Mouse (Mus musculus) cortical plate, adult 2 months (tissue): Measurements from ENCODE around the gene Ece1. TPM values are rescaled to one million over a fixed set of nuclear protein-coding genes. Genes with fewer than 3 reads are reported as not detected.

Experiments used
- H3K27ac ChIP-seq: fragments of 200-500 bp; 2 replicates; pipeline ENCODE4 v1.5.1; 2012; ENCODE audit warnings: low read length, control low read depth, inconsistent platforms; ENCODE audit not compliant: insufficient read depth
- H3K4me1 ChIP-seq: fragments of 200-500 bp; 2 replicates; pipeline ENCODE4 v1.6.1; 2011; ENCODE audit warnings: low read length; ENCODE audit not compliant: control insufficient read depth, insufficient read depth
- H3K4me3 ChIP-seq: fragments of 200-500 bp; 2 replicates; pipeline ENCODE4 v1.5.1; 2011; ENCODE audit warnings: mild to moderate bottlenecking, low read length, control low read depth; ENCODE audit not compliant: insufficient read depth
- CTCF ChIP-seq: fragments of 200-500 bp; IDR thresholded peaks from 2 replicates; pipeline ENCODE4 v1.5.1; 2011; ENCODE audit warnings: mild to moderate bottlenecking, control low read depth, low read length; ENCODE audit not compliant: insufficient read depth; ENCODE audit errors: extremely low read depth
- POLR2A ChIP-seq: fragments of 200-500 bp; IDR thresholded peaks from 2 replicates; pipeline ENCODE4 v1.6.1; 2011; ENCODE audit warnings: mild to moderate bottlenecking, low read length, control low read depth; ENCODE audit not compliant: insufficient read depth; ENCODE audit errors: extremely low read depth
- polyA plus RNA-seq: library from polyadenylated mRNA; depleted of rRNA; stranded (reverse); fragments of >200 nt; gene quantifications from 2 replicates; pipeline ENCODE4 v1.2.3, GENCODE M21; 2012

The Ece1 gene
- polyA plus RNA-seq, 1 experiment: 29.8 TPM

DNA sequence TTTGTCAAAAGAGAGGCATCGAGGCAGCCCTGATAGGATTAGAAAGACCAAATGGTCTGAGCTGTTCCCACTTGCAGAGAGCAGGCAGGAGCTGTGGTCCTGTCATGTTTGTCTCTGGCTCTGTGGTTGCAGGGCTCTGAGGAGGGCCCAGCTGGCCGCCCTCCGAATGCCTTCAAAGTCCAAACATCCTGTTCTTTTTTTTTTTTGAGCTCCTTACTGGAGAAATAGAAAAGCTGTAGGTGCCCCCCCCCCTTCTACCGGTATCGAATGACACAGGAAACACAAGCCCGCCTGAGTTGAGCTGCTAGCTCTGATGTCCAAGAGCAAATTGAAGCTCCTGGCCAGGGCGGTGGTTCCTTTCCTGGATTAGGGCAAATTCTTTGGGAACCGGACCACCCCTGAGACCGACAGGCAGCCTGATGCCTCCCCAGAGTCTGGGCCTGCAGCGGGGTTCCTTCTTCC lies 58.5 kb downstream of the Ece1 start:
- Histone ChIP-seq H3K4me3 (no peak overlapping the region), H3K27ac (peak overlapping the region; percentile 81; the same call in 1 of the 2 replicates), H3K4me1 (no peaks in the 10 kb centered on the region; the same call in 1 of the 2 replicates)
- TF ChIP-seq POLR2A: no peak
- TF ChIP-seq CTCF: no peak

DNA sequence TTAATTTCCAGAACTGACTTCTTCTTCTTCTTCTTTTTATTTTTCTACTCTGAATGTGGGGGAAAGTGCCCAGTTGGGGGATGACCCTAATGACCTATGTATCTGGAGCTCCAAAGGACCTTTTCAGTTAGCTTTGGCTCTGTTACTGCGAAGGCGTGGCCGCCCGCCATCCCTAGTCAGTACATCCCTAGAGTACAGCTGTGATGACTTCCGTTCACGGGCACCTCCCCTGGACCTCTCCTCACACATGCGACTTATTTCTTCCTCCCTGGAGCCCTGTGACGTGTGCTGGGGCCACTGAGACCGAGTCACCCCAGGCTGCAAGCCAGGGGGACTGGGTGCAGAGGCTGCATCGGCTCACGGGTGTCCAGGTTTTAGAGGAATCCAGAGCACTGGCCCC lies 59.5 kb downstream of the Ece1 start:
- TF ChIP-seq CTCF: no peak
- TF ChIP-seq POLR2A: no peak
- Histone ChIP-seq H3K27ac (no peak overlapping the region), H3K4me1 (no peaks in the 10 kb centered on the region; the same call in 1 of the 2 replicates), H3K4me3 (no peak overlapping the region)

DNA sequence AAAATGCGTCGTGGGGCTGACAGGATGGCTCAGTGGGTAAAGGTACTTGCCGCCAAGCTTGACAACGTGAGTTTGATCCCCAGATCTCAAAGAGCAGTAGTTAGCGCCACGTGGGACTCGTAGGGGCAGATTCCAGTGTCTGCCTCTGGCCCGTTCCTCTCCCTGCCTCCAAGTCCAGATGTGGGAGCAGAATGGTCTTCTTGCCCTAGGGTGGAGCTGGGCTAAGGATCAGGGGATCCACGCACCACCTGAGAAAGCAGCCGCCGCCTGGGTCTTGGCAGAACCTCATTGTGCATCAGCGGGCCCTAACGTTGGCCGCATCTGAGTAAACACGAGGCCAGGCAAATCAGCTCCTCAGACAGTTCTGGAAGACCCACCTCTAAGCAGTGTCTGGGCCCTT lies 61.0 kb downstream of the Ece1 start:
- no peak for TF ChIP-seq POLR2A
- no peak for TF ChIP-seq CTCF
- Histone ChIP-seq H3K4me1 (no peaks in the 10 kb centered on the region; the same call in 1 of the 2 replicates), H3K4me3 (no peak overlapping the region), H3K27ac (no peak overlapping the region)

DNA sequence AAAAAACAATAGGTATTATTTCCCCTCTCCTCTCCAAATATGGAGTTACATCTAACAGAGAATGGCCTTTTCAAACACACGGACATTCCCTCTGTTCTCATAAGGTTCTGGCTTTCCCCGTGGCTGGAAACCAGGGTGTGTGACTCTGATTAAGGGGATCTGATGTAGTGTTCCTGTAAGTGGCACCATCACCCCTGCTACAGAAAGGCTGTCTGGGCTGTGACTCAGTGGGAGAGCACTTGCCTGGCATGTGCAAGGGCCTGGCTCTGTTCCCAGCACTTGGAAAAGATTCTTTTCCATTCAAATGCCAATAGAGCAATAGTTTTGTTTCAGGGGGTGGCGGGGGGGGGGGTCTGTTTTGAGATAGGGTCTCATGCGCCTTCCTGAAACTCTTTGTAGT lies 63.1 kb downstream of the Ece1 start:
- Histone ChIP-seq H3K4me1 (no peaks in the 10 kb centered on the region; the same call in 1 of the 2 replicates), H3K27ac (no peak overlapping the region), H3K4me3 (no peak overlapping the region)
- no peak for TF ChIP-seq POLR2A
- TF ChIP-seq CTCF: no peak

DNA sequence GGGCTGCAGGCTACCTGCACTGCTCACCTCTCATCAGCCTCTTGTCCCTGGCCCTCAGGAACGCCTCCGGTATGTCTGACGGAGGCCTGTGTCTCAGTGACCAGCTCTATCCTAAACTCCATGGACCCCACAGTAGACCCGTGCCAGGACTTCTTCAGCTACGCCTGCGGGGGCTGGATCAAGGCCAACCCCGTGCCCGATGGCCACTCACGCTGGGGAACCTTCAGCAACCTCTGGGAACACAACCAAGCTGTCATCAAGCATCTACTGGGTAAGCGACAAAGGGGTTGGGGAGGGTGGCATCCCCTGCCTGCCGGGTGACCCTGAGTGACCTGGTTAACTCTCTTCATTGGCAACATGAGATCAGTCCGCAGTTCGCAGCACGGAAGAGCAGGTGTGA lies 64.1 kb downstream of the Ece1 start:
- Histone ChIP-seq H3K4me1 (peaks cover 3% of the 10 kb centered on the region), H3K27ac (no peak overlapping the region), H3K4me3 (no peak overlapping the region)
- TF ChIP-seq CTCF (no peak), POLR2A (no peak)

DNA sequence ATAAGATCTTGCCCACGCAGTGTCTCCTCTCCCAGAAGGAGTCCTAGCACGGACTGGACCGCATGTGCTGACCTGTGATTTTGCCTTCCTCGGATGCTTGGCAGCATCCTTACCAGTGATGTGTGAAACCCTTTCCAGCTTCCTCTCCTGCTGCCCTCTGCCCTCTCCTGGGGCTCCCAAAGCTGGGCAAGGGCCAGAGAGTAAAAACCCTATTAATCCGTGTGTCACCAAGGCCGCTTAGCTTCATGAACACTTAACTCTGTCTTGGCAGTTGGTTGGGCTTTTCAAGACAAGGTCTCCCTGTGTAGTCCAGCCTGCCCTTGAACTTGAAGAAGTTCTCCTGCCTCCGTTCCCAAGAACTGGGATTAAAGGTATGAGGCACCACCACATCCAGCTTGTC lies 65.1 kb downstream of the Ece1 start:
- TF ChIP-seq POLR2A (no peak), CTCF (no peak)
- no peak overlapping the region for H3K4me3 ChIP-seq
- H3K27ac ChIP-seq: no peak overlapping the region
- peaks cover 3% of the 10 kb centered on the region for H3K4me1 ChIP-seq

DNA sequence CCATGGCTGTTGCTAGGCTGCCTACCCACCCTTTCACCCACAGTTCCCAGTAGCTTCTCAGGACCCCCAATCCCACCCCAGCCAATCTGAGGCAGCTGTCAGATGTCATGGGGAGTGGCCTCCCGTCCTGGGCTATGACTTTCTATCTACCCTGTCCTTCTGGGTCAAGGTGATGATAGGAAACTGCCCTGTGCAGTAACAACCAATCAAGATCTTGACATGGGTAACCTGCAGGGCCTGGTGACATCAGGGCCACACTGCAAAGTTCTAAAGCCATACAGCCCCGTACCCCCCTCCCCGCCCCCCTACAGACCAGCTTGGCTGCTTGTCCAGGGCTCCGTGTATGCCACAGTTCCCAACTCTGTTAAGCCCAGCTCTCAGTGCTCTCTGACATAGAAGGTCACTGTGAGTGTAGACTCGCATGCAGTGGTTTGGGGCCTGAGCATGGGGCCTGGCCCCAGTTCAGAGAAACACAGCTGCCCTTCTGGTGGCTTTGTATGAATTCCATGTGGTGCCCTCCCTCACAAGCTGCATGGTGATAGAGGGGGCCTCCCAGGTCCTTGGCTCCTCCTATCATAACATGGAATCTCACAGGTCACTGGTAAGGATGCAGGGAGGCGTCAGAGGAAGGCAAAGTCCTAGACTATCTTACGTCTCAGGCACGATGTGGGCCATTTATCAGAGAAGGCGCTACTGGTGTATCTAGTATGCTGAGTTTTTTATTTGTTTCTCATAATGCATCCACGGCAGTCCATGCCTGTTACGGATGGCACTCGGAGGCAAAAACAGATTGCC lies 65.9 kb downstream of the Ece1 start:
- Histone ChIP-seq H3K27ac (no peak overlapping the region), H3K4me1 (peaks cover 3% of the 10 kb centered on the region), H3K4me3 (no peak overlapping the region)
- TF ChIP-seq CTCF (no peak), POLR2A (no peak)

DNA sequence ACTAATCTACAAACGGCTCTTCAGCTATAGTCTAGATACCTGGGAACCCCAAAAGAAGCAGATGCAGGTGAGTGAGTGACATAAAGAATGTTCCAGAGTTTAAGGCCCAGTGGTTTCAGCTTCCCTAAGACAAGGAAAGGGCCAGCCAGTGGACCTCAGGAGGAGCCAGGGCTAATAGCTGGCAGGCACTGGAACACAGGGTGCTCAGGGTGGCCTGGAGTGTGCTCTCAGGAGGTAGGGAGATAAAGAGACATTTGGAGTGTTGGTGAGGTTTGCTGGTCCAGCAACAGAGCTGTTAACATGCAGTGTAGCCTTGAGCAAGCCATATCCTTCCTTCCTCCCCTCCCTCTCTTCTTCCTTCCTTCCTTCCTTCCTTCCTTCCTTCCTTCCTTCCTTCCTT lies 66.8 kb downstream of the Ece1 start:
- Histone ChIP-seq H3K4me1 (peaks cover 3% of the 10 kb centered on the region), H3K4me3 (no peak overlapping the region), H3K27ac (no peak overlapping the region)
- TF ChIP-seq POLR2A: no peak
- no peak for TF ChIP-seq CTCF

DNA sequence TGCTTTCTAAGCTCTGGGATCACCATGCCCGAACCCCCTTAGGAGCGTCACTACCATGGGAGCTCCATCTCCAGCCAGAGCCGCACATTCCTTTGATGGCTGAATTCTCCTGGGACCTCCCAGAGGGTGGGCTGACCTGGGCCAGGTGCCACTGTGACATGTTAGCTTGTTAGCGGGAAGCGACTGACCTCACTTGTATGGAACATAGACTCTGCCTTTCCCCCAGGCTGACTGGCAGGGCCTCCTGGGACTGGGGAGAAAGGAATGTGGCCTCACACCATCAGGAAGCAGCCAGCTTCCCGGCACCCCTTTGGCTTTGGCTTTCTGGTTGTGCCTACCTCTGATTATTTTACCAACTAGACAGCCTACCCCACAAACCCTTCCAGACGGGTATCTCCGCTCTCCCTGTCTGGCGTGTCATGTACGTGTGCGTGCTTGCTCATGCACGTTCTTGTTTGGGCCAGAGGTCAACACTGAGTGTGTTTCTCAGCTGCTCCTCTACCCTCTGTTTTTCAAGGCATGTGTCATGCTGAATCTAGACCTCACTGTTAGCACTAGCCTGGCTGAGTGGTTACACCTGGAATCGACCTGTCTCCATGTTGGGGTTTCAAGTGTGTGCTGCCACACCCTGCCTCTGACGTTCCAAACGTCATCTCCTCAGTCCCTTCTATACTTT lies 67.4 kb downstream of the Ece1 start:
- TF ChIP-seq CTCF (no peak), POLR2A (no peak)
- H3K4me3 ChIP-seq: no peak overlapping the region
- no peak overlapping the region for H3K27ac ChIP-seq
- H3K4me1 ChIP-seq: peaks cover 3% of the 10 kb centered on the region

DNA sequence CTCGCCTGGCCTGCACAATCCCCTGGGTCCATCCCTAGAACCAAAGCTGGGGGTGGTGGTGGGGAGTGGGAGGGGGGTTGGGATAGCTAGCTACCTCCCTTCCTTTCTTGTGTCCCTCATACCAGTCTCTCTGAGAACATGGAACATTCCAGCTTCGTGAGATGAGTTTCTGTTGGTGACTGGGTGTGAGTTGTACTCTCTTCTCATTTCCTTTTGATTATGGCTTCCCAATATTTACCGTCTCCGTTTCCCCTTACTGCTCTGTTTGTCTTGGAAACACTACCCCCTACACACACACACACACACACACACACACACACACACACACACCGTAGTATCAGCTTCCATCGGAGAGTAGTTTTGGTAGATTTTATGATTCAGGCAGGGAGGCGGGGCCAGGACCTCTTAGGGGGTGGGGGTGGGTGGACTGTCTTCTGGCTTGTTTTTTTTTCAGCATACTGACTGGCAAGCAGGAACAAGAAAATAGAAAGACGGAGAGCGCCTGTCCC lies 68.5 kb downstream of the Ece1 start:
- TF ChIP-seq POLR2A (no peak), CTCF (no peak)
- Histone ChIP-seq H3K4me3 (no peak overlapping the region), H3K27ac (no peak overlapping the region), H3K4me1 (peaks cover 3% of the 10 kb centered on the region; the same call in 1 of the 2 replicates)
